Mouse (Mus musculus): ENCODE measurements around the gene Actg1.

DNA sequence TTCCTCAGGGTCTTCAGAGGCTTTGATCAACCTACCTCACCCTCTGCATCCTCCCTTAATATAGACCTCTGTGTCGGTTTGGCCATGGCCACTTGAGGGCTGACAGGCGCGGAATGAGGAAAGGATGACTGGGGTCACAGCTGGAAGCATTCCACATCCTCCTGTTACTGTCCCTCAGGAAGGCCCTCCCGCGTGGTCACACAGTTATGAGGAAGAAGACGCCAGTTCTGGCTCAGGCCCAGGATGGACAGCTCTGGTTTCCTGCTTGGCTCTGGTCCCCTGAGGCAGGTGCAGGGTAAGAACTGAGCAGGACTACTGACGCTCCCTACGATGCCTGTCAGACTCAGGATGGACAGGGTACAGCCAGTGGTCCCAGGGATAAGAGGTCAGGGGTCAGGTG is 11.7 kb upstream of the Actg1 start:
- TF ChIP-seq CTCF (IDR thresholded peaks at IDR 0.05; ENCODE audit: low read depth) (no peak), EP300 (IDR thresholded peaks at IDR 0.05; ENCODE audit: low read depth) (no peak)
